Mouse (Mus musculus) adrenal gland, postnatal 10 days (tissue): ENCODE results near the gene Thra. TPM values are rescaled to one million over a fixed set of nuclear protein-coding genes. Genes with fewer than 3 reads are reported as not detected.
A peak's percentile ranks its signal among the peaks of the same experiment; 100 is the strongest.

ENCODE experiments used
- DNase-seq: peaks from one replicate; pipeline ENCODE4 v3.0.0; 2021; ENCODE audit warnings: mixed read lengths
- total RNA-seq, 2 experiments: library from RNA; stranded (reverse); gene quantifications; 2 replicates each; pipeline ENCODE4 v1.2.3; 2021

Gene Thra
- total RNA-seq, 2 experiments from 2014 or later, result 135 to 184 TPM

DNA sequence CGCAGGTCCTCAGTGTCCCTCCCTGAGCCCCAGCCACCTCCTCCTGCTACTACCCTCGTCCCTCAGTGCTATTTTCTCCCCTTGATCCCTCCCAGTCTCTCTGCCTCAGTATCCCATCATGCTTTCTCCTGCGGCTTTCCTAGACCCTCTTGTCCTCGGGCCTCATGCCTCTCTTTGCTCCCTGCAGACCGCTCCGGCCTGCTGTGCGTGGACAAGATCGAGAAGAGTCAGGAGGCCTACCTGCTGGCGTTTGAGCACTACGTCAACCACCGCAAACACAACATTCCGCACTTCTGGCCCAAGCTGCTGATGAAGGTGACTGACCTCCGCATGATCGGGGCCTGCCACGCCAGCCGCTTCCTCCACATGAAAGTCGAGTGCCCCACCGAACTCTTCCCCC is 23.7 kb downstream of the Thra start:
- no peak for DNase-seq

DNA sequence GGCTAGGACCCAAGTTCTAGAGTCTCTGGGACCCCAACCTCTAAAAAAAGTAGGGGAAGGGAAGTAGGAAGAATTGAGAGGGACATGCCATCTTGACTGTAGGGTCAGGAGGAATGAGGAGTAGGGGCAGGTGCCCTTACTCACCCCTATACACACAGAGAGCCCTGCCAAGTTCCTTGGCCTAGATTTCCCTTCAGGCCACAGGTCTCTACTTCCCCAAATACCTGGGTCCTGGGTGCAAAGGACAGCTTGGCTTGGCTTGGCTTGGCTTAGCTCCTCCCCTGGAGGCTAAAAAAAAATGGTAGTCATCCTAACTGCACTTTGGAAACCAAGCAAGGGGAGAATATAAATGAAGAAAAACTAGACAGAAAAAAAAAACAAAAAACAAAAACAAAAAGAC is 24.3 kb downstream of the Thra start:
- no peak for DNase-seq

DNA sequence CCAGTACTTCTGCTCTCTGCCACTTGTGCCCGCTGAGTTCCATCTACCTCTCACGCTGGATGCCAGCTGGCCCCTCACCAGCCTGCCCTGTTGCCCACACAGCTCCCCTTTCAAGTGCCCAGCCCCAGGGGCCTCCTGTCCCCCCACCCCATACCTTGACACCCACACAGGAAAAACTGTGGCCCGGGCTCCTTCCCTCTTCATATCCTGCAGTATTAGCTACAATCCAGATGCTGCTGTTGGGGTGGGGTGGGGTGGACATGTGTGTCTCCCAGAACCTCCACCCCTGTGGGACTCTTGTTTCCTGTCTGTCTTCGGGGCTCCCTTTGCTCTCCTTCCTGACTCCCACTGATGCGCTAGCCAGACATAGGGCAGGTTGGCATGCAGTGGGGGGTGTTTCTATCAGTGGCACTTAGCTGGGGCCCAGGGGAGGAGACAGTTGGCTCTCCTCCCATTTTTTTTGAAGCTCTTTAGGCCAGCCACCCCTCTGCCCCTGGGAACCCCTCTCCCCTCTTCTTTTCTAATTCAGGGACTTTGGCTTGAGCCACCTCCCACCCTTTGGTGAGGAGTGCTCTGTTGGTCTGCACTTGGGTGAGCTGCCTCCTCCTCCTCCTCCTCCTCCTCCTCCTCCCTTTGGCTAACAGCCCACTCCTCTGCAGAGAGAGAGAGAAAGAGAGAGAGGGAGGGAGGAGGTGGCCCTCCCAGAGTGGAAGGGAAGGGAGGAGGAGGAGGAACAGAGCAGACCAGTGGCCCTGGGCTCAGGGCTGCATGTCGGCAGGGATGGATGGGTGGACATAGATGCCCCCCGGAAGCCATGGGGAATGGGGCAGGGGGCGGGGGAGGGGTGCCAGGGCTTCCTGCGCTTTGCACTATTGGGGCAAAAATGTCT is 25.2 kb downstream of the Thra start:
- no peak for DNase-seq

DNA sequence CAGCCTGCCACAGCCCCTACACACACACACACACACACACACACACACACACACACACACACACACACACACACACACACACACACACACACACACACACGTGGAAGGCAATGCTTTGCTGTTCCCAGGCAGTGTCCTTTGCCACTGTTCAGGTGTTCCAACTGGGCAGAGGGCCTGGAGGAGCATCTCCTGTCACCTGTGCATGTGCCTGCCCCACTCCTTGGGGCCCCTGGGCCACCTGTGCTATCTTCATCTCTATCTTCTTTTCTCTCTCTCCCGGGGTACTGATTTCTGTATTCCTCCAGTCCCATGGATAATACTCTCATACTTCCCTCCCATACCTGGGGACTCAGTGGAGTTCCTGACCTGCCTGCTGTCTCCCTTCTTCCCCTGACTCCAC is 25.9 kb downstream of the Thra start:
- DNase-seq, result no peak

DNA sequence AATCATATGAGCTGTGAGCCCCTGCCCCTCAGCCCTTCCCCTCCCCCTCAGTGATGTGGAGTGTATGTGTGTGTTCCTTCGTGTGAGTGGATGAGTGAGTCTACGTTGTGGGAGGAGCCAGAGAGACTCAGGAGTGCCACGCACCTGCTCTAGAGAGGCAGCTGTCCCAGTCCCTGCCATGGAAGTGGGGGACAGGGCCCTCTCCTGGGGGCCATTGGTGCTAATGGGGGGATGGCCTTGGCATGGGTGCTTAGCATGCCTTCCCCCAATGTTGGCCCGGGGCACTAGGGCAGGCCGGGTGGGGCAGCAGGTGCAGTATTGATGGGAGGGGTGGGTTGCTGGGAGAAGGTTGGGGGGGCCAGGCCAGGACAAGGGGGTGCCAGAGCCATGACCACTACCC is 26.4 kb downstream of the Thra start:
- DNase-seq, result no peak

DNA sequence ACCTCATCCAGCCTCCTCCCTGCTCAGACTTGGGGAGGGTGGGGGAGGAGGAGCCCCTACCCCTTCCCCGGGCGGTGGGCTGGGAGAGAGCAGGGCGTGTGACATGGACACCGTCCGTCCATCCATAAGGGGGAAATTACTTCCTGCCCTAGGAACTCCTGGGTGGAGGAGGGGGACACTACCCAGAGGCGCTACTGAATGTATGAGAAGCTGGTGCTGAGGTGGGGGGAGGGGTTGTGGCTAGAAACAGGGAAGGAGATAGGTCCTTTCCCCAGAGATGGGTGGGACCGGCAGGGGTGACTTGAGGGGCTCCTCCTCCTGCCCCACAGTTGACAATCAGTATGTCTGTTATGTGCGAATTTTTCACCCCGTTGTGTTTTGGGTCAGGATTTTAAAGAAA is 26.8 kb downstream of the Thra start:
- no peak for DNase-seq

DNA sequence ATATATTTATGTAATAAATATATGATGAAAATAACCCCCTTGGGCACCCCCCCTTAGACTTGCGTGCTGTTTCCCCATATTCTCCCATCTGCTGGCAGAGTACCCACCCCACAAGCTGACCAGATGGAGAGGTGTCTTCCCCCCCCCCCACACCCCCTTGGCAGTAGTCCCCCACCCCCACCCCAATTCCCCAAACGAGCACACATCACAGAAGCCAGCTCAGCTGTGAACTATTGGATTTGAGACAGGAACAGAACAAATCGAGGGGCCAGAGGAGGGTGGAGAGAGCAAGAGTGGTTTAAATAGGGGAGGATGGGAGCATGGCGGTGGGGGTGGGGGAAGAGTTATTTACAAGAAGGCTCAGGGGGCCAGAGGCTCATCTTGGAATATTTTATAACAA is 27.3 kb downstream of the Thra start:
- no peak for DNase-seq

DNA sequence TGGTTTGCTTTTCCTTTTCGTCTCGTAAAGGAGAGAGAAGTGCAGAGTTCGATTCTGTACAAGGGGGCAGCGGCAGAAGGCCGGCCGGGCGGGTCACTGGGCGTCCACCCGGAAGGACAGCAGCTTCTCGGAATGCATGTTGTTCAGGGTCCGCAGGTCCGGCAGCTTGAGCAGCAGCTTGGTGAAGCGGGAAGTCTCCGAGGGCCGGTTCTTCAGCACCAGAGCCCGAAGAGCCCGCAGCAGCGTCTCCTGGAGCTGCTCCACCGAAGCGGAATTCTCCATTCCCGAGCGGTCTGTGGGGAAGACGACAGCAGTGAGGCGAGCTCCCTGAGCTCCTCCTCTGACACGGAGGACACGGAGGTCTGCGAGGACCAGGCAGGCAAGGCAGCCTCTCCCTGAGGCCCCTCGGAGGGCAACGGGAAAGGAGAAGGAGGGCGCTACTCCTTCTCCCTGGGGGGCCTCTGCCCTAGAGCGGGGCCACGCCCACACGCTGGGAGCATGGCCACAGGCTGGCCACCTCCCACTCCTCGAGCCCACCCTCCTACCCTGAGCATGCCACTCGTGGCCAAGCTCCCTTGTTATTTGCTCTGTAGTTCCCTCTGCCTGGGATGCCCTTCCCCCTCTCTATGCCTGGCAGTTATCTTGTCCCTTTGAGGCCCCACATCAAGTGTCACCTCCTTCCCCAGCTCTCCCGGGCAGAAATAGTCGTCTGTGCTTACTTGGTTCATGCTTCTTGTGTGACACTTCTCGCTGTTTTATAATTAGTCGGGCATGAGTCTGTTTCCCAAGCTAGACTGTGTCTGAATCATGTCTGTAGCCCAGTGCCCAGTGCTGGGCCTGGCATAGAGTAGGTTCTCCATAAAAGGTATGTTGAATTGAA is 27.9 kb downstream of the Thra start:
- DNase-seq, result no peak

DNA sequence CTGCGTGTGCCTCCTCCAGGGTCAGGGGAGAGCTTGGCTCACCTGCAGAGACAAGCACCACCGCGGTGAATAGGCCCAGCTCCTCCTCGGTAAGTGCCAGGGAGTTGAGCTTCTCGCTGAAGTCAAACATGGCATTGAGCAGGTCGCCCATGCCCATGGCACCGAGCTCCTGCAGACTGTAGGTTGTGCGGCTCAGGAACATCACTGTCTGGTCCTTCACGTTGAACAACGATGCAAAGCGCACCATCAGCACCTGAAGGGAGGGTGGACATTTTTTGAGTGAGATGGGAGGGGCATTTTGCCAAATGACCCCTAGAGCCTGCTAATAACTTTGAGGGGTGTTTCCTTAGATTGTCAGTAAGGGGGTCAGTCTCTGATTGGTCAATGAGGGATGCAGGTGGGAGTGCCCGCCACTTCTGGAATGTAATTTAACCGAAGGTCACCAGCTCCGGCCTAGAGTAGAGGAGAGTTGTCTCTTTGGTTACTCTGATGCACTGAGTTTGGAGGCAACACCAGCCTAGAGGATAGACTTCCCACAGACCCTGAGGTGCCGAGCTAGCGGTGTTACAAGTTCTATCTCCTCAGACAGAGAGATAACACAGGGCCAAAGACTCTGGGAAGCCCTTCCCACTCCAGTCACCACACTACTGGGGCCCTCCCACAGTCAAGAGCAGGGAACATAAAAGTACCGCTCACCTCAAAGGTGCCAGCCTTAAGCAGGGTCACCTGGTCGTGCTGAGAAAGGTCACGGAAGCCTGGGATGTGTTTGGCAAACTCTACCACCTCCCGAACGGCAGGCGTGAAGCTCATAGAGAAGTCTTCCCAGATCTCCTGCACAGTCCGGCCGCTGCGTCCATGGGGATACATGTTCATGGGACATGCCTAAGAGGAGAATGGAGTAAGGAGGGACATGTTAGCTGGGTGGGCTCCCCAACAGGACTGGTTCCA is 28.8 kb downstream of the Thra start:
- no peak for DNase-seq

DNA sequence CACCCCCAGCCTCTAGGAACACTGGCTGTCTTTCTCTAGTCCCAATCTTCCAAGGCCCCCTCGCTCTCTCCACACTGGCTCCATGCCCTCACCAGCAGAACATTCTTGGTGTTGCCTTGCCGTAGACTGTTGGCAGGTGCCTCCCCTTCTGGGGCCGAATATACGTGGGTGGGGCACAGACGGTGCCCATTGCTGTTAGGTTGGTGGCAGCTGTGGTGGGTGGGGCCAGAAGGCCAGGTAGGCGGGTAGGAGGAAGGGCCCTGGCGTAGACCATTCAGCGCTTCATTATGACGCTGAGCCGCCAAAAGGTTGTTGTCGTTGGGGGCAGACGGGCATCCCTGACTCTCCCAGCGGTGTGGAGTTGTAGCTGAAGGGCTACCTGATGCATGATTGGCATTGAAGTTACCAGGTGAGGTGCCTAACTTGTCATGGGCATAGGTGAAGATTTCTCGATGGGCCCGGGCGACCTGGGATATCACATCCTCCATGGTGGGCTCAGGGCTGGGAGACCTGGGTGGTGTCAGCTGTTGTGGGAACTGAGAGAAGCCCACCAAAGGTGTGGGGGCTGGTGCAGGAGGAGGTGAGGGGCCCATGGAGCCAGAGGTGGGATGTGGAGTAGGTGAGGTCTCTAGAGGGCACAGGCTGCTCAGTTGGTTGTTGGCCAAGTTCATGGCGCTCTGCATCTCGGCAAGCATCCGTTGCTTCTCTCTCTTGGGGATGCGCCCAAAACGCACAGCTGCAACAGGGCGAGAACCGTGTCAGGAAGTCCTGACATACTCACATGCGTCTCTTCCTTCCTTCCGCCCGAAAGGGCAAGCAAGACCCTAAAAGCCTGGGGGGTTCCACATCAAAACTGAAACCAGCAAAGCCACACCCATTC is 29.9 kb downstream of the Thra start:
- no peak for DNase-seq

DNA sequence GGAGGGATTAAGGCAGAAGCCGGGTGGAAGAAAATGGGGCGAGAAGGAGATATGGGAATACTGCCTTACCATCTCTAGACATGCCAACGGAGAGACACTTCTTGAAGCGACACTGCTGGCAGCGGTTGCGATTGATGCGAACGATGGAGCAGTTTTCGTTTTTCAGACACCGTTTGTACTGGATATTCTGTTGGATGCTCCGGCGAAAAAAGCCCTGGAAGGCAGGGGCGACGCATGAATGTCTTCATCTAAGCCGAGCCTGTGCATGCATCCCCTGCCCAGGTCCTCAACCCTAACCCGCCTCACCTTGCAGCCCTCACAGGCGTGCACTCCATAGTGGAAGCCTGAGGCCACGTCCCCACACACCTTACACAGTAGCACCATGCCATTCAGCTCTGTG is 30.7 kb downstream of the Thra start:
- DNase-seq, result no peak

DNA sequence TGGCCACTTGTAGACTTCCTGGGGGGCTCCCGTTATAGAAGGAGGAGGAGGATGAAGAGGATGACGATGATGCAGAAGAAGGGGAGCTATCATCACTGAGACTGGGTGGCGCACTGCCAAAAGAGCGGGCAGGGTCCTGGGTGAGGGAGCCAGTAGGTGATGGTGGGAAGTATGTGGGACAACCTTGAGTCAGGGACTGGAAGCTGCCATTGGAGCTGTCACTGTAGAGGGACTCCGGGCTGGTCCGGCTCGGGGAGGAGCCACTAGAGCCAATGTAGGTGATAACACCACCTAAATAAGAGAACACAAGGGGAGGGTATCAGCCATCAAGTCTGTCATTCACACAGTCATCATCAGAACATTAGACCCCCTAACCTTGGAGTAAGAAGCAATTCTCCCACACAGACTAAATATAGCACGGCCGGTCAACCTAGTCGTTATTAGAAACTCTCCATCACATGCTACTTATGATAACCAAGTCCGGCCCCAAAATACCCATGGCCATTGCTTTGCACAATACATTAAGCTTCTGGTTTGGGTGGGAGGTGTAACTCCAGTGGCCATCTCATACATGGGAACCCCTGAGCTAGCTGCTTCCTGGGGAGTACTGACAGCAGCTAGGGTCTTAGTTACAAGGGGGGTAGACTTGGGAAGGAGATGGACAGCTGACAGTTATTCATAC is 31.5 kb downstream of the Thra start:
- peak; percentile 49 for DNase-seq

DNA sequence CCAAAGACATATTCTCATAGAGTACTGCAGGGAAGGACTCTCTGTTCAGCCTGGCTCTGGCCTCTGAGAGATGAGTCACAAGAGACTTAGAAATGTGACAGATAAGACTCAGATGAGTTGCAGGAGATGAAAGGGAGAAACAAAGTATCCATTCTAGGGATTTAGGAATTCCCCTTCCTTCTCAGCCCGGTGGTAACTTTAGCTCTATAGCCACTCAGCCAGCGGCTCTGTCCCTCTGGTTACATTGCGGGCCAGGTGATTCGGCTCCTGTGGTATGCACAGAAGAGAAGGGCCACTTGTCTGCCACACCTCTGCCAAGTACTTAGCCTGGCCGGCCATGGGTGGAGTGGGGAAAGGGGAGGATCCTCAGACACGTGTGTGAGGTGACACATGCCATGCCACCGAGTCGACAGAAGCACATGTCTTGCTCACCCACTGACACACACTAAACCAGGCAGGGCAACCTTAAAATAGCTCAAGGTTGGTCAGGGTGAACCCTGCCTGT is 32.3 kb downstream of the Thra start:
- peak; percentile 76 for DNase-seq

DNA sequence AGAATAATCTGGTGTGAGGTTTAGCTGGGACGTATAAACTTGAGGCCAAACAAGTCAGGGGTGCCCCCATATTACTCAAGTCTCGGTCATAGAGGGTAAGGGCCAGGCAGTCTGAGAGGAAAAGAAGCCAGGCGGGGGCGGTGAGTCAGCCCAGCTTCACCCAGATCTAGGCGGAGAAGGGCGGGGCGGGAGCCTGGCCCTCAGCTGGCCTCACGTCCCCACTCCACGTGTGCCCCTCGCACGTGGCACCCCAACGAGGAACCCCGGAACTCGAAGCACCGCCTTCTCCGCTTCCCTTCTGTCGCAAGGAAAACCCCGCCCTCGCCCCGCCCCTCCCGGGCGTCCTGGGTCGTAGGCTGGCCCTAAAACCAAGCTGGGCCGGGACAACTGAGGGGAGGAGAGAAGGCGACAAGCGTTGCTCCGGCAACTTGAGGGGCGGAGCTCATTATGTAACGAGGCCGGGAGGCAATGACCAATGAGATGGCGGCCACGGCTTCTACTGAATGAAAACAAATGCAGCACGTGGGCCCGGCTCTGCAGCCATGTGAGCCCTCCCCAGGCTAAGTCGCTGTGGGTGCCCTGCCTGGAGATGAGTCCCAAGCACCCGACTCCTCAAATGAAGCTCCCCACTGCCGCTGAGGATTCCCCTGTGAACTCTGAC is 33.3 kb downstream of the Thra start:
- DNase-seq, result peak; percentile 100

DNA sequence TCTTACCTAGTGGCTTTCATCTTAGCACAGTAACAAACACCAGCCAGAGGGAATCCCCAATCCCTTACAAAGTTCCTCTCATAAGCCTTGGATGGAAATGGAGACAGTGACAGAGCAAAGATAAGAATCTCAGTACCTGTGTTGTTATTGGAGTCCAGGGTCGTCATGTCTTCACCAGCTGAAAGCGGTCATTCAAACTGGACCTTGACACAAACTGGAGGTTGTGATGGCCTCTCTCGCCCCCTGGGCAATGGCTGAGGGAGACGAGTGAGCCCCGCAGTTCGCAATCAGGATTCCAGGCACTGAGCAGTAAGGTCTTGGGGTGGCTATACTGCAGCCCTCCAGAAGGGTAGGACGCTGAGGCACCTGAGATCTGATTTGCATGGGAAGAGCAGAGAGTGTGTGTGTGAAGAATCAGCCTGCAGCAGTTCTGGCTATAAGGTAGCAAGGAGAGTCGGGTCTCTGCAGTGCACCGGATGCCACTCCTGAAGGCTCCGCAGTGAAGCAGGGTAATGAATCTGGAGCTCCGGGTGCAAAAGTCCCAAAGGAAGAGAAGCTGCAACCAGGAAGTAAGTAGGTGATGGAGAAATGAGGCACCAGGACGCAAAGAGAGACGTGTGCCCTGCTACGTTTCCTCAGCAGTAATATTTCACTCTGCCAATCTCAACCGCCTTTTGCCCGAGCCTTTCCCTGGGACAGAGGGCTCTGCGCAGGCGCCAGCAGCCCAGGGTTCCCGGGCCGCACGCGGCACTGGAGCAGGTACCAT is 34.3 kb downstream of the Thra start, which contains the start of gene Nr1d1:
Nr1d1 (minus strand) TSS at position 752 of the 766 bp plus-strand sequence.
- no peak for DNase-seq

DNA sequence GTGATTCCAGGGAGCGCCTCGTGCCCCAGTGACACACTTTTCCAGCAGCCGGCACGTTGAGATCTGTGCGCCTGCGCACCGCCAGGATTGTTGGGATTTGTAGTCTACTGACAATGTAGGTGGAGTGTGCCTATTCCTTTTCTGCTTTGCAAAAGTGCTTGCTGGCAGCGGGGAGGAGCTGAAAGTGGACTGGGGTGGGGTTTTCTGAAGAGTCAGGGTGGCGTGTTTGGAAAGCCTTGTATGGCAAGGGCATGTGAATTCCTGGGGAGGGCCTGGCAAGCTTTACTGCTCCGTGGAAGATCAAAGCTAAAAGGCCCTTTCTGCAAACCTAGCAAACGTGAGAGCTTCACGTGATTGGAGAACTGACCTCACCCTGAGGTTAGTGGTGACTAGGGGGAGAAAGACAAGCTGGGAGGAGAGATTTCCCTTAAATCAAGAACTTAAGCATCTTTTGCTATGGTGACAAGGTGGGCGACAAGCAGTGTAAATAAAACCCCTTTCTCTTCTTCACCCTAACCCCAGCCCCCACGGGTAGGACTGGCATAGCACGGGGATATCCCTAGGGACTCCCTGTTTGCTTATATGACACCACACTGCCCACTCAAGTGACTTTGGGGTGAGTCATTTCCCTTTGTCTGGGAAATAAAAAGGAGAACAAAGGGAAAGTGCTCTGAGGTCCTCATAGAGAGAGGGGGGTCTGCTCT is 35.1 kb downstream of the Thra start:
- DNase-seq, result peak; percentile 99

DNA sequence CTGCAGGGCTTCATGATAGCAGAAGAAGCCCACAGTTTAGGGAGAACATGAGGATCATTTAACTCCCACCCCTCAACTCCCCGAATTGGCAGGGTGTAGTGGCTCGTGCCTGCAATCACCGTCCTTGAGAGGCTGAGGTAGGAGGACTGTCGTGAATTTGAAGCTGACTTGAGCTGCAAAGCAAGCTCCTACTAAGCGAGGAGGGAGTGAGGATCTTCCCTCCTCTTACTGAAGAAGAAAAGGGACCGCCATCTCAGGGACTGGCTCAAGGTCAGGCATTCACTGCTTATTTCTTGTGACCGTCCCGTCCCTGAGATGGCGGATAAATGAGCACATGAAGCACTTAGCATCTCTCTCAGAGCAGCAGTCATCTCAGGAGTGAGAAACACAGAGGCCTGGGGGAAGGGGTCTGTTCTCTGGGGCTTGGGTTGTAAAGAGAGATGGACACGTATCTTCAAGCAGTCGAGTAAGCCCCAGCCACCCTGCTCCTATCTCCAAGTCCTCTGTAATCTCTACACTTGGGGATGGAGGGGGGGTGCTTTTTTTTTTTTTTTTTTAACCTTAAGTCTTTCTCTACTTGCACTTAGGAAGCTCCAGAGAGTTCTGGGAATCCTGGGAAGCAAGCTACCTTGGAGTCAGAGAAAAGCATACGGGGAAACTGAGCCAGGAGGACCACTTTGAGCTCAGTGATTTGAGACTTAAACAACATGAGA is 35.8 kb downstream of the Thra start:
- DNase-seq, result no peak
